Mouse (Mus musculus) E14TG2a.4 (cell line): Measurements from ENCODE around the gene Pou6f1.

Experiments used
- CTCF ChIP-seq: conservative IDR thresholded peaks from 2 replicates; pipeline ENCODE4 v1.5.1; 2014; ENCODE audit warnings: low read length
- NANOG ChIP-seq: IDR thresholded peaks from 2 replicates; pipeline ENCODE4 v1.6.1; 2014; ENCODE audit warnings: borderline replicate concordance, low read length, mixed read lengths
- POU5F1 ChIP-seq: IDR thresholded peaks from 2 replicates; pipeline ENCODE4 v1.6.1; 2014; ENCODE audit warnings: low read length, borderline replicate concordance

DNA sequence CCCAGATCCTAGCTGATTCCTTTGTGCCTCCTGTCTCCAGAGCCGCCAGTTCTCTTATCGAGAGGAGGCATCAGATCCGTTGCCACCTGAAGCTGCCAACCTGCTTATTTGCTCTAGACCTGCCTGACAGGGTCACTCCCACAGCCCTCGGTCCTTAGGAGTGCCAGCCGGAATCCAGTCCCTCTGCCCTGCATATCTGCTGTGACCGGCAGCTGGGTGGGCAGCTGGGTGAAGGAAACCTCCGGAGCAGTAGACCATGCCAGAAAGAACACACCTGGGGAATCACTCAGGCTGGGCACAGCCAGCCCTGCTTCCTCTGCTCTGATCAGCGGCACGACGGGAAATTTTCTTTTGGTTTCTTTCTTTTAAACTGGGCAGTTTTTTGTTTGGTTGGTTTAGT lies 33.6 kb upstream of the Pou6f1 start:
- TF ChIP-seq CTCF: no peak
- TF ChIP-seq NANOG: no peak
- no peak for TF ChIP-seq POU5F1
